Mouse (Mus musculus): ENCODE results near the gene Vmn2r-ps130.
"Not testable (repeated sequence)": the region's sequence is repeated elsewhere in the genome, so short reads cannot be mapped to it uniquely, and the experiment has no call there.

Gene Vmn2r-ps130

GRCm38 (mm10) chr17:23060866-23061265 is at the start of gene Vmn2r-ps130:
Gene Vmn2r-ps130, plus strand, starts transcription at chr17:23061166.
- DNase-seq (ENCODE audit: low spot score), result not testable (repeated sequence)

All from T-cell, adult 2 months (primary cell).